Mouse (Mus musculus) midbrain, embryonic 13.5 days (tissue): ENCODE data around the gene Dazl. TPM values are rescaled to one million over a fixed set of nuclear protein-coding genes. Genes with fewer than 3 reads are reported as not detected.

Experiments
- ATAC-seq: fragments of 200-750 bp; cut with Nextera tagmentation; 2 replicates; pipeline ENCODE4 v1.8.0; 2017; ENCODE audit warnings: mild to moderate bottlenecking, moderate TSS enrichment, moderate library complexity
- H3K27ac ChIP-seq: fragments of 300-500 bp; sonication (generic); 2 replicates; pipeline ENCODE4 v1.5.1; 2015; ENCODE audit warnings: inconsistent platforms, mild to moderate bottlenecking, moderate library complexity
- H3K27me3 ChIP-seq: fragments of 300-500 bp; sonication (generic); 2 replicates; pipeline ENCODE4 v1.6.1; 2015; ENCODE audit warnings: mild to moderate bottlenecking, inconsistent platforms
- H3K36me3 ChIP-seq: fragments of 300-500 bp; sonication (generic); 2 replicates; pipeline ENCODE4 v1.6.1; 2015; ENCODE audit warnings: mild to moderate bottlenecking, inconsistent platforms
- H3K4me1 ChIP-seq: fragments of 300-500 bp; sonication (generic); replicated peaks from 2 replicates; pipeline ENCODE4 v1.6.1; 2015; ENCODE audit warnings: inconsistent platforms
- H3K4me2 ChIP-seq: fragments of 300-500 bp; sonication (generic); replicated peaks from 2 replicates; pipeline ENCODE4 v1.6.1; 2015; ENCODE audit warnings: moderate library complexity, mild to moderate bottlenecking, inconsistent platforms
- H3K4me3 ChIP-seq: fragments of 300-500 bp; sonication (generic); replicated peaks from 2 replicates; pipeline ENCODE4 v1.5.1; 2015; ENCODE audit warnings: mild to moderate bottlenecking, inconsistent platforms
- H3K9ac ChIP-seq: fragments of 300-500 bp; sonication (generic); replicated peaks from 2 replicates; pipeline ENCODE4 v1.6.1; 2015; ENCODE audit warnings: mild to moderate bottlenecking, inconsistent platforms
- H3K9me3 ChIP-seq: fragments of 300-500 bp; sonication (generic); 2 replicates; pipeline ENCODE4 v1.6.1; 2016; ENCODE audit warnings: mild to moderate bottlenecking, inconsistent platforms
- WGBS: fragments of 180-500 bp; shearing (Covaris S2); methylation state at CpG from one replicate; pipeline ENCODE4 v1.1.7; 2015; 5-methylcytosine and 5-hydroxymethylcytosine counted together
- polyA plus RNA-seq: library from polyadenylated mRNA; unstranded; fragments of >200 nt; fragmentation: Nextera tagmentation; extraction: Ambion mirVana; gene quantifications from 2 replicates; pipeline ENCODE4 v1.2.1, GENCODE M21; 2015

The Dazl gene
- polyA plus RNA-seq: 0.27 and 0.30 TPM in 2 replicates

- peak within 1 kb of the TSS; percentile 59 for H3K9ac ChIP-seq
- WGBS: 92% methylated on average over 43 of the region's 43 CpGs
Measured at GRCm38 (mm10) chr17:50293241-50293731, at the start of gene Dazl. Dazl (minus strand) TSS chr17:50293636.

GRCm38 (mm10) chr17:50341850-50342544 lies 48.6 kb upstream of the Dazl start:
- Histone ChIP-seq H3K27me3 (no peaks in the 10 kb centered on the region), H3K4me2 (no peak overlapping the region), H3K4me3 (no peak overlapping the region), H3K9ac (no peak overlapping the region), H3K9me3 (no peaks in the 10 kb centered on the region), H3K36me3 (no peaks in the 10 kb centered on the region), H3K4me1 (0 out of 2 replicates have a peak, but pooled peaks cover 13% of the 10 kb centered on the region), H3K27ac (no peak overlapping the region)
- 67% methylated on average over 11 of the region's 11 CpGs for WGBS
- peak; percentile 91 for ATAC-seq

More at GRCm38 (mm10) chr17:50293241-50293731, at the start of gene Dazl:
- peak; percentile 15 for ATAC-seq
- peak within 1 kb of the TSS; percentile 53 for H3K4me2 ChIP-seq
- H3K27ac ChIP-seq: no peak within 1 kb of the TSS
- H3K36me3 ChIP-seq: no peaks in the 10 kb centered on the region; the same call in 1 of the 2 replicates
- peak within 1 kb of the TSS; percentile 44 for H3K4me3 ChIP-seq
- no peaks in the 10 kb centered on the region for H3K27me3 ChIP-seq
- no peaks in the 10 kb centered on the region for H3K4me1 ChIP-seq
- H3K9me3 ChIP-seq: peaks cover 10% of the 10 kb centered on the region; the same call in 1 of the 2 replicates

GRCm38 (mm10) chr17:50338901-50339300 lies 45.5 kb upstream of the Dazl start:
- WGBS: 92% methylated on average over 7 of the region's 7 CpGs
- 0 out of 2 replicates have a peak, but pooled peaks cover 13% of the 10 kb centered on the region for H3K4me1 ChIP-seq
- H3K9me3 ChIP-seq: no peaks in the 10 kb centered on the region
- H3K36me3 ChIP-seq: no peaks in the 10 kb centered on the region
- no peak overlapping the region for H3K27ac ChIP-seq
- ATAC-seq: no peak
- H3K27me3 ChIP-seq: no peaks in the 10 kb centered on the region
- no peak overlapping the region for H3K4me2 ChIP-seq
- no peak overlapping the region for H3K4me3 ChIP-seq
- H3K9ac ChIP-seq: no peak overlapping the region

GRCm38 (mm10) chr17:50335776-50336175 lies 42.3 kb upstream of the Dazl start:
- H3K36me3 ChIP-seq: no peaks in the 10 kb centered on the region
- H3K4me2 ChIP-seq: no peak overlapping the region
- H3K27me3 ChIP-seq: no peaks in the 10 kb centered on the region
- H3K4me1 ChIP-seq: 0 out of 2 replicates have a peak, but pooled peaks cover 4% of the 10 kb centered on the region
- ATAC-seq: no peak
- H3K4me3 ChIP-seq: no peak overlapping the region
- no peak overlapping the region for H3K9ac ChIP-seq
- H3K9me3 ChIP-seq: no peaks in the 10 kb centered on the region
- no peak overlapping the region for H3K27ac ChIP-seq
- 84% methylated on average over 2 of the region's 2 CpGs for WGBS

- H3K9me3 ChIP-seq: no peaks in the 10 kb centered on the region
- no peaks in the 10 kb centered on the region for H3K36me3 ChIP-seq
- no peak overlapping the region for H3K4me2 ChIP-seq
- H3K27me3 ChIP-seq: no peaks in the 10 kb centered on the region
- no peak overlapping the region for H3K27ac ChIP-seq
- H3K9ac ChIP-seq: no peak overlapping the region
- 0 out of 2 replicates have a peak, but pooled peaks cover 3% of the 10 kb centered on the region for H3K4me1 ChIP-seq
- no peak for ATAC-seq
- WGBS: 86% methylated on average over 5 of the region's 5 CpGs
- no peak overlapping the region for H3K4me3 ChIP-seq
Measured at GRCm38 (mm10) chr17:50334694-50335093, 41.3 kb upstream of the Dazl start.

- H3K4me1 ChIP-seq: no peaks in the 10 kb centered on the region
- WGBS: 96% methylated on average over 7 of the region's 7 CpGs
Measured at GRCm38 (mm10) chr17:50332012-50332300, 38.5 kb upstream of the Dazl start.

GRCm38 (mm10) chr17:50331171-50332011 lies 38.0 kb upstream of the Dazl start:
- Histone ChIP-seq H3K9me3 (no peaks in the 10 kb centered on the region), H3K4me2 (no peak overlapping the region), H3K36me3 (no peaks in the 10 kb centered on the region)

More at GRCm38 (mm10) chr17:50332012-50332300, 38.5 kb upstream of the Dazl start:
- H3K27ac ChIP-seq: no peak overlapping the region
- H3K36me3 ChIP-seq: no peaks in the 10 kb centered on the region
- no peak for ATAC-seq
- no peaks in the 10 kb centered on the region for H3K27me3 ChIP-seq
- no peak overlapping the region for H3K4me3 ChIP-seq
- H3K4me2 ChIP-seq: no peak overlapping the region
- H3K9me3 ChIP-seq: no peaks in the 10 kb centered on the region
- no peak overlapping the region for H3K9ac ChIP-seq

GRCm38 (mm10) chr17:50330245-50330644 lies 36.8 kb upstream of the Dazl start:
- H3K27me3 ChIP-seq: no peaks in the 10 kb centered on the region
- no peak overlapping the region for H3K4me2 ChIP-seq
- no peaks in the 10 kb centered on the region for H3K9me3 ChIP-seq
- H3K36me3 ChIP-seq: no peaks in the 10 kb centered on the region
- H3K9ac ChIP-seq: no peak overlapping the region
- no peaks in the 10 kb centered on the region for H3K4me1 ChIP-seq
- WGBS: 94% methylated on average over 1 of the region's 1 CpGs
- no peak for ATAC-seq
- no peak overlapping the region for H3K4me3 ChIP-seq
- H3K27ac ChIP-seq: no peak overlapping the region

More at GRCm38 (mm10) chr17:50331171-50332011, 38.0 kb upstream of the Dazl start:
- 93% methylated on average over 8 of the region's 8 CpGs for WGBS
- Histone ChIP-seq H3K27me3 (no peaks in the 10 kb centered on the region), H3K4me3 (no peak overlapping the region), H3K4me1 (no peaks in the 10 kb centered on the region), H3K9ac (no peak overlapping the region), H3K27ac (no peak overlapping the region)
- no peak for ATAC-seq

- no peak overlapping the region for H3K9ac ChIP-seq
- no peak for ATAC-seq
- no peaks in the 10 kb centered on the region for H3K36me3 ChIP-seq
- 90% methylated on average over 4 of the region's 4 CpGs for WGBS
- H3K4me1 ChIP-seq: no peaks in the 10 kb centered on the region
- no peak overlapping the region for H3K4me2 ChIP-seq
- H3K4me3 ChIP-seq: no peak overlapping the region
- H3K27ac ChIP-seq: no peak overlapping the region
- no peaks in the 10 kb centered on the region for H3K9me3 ChIP-seq
- H3K27me3 ChIP-seq: no peaks in the 10 kb centered on the region
Measured at GRCm38 (mm10) chr17:50324658-50325057, 31.2 kb upstream of the Dazl start.

- H3K9me3 ChIP-seq: no peaks in the 10 kb centered on the region
- H3K4me1 ChIP-seq: no peaks in the 10 kb centered on the region
- H3K36me3 ChIP-seq: no peaks in the 10 kb centered on the region
- no peak overlapping the region for H3K4me3 ChIP-seq
- no peak overlapping the region for H3K9ac ChIP-seq
- no peak for ATAC-seq
- no peak overlapping the region for H3K4me2 ChIP-seq
- no peak overlapping the region for H3K27ac ChIP-seq
- no peaks in the 10 kb centered on the region for H3K27me3 ChIP-seq
Measured at GRCm38 (mm10) chr17:50318810-50319209, 25.4 kb upstream of the Dazl start.

GRCm38 (mm10) chr17:50316216-50317150 lies 23.0 kb upstream of the Dazl start:
- Histone ChIP-seq H3K36me3 (no peaks in the 10 kb centered on the region), H3K27me3 (no peaks in the 10 kb centered on the region), H3K4me2 (no peak overlapping the region), H3K9ac (no peak overlapping the region), H3K9me3 (no peaks in the 10 kb centered on the region), H3K27ac (no peak overlapping the region), H3K4me3 (no peak overlapping the region), H3K4me1 (no peaks in the 10 kb centered on the region)
- ATAC-seq: no peak
- WGBS: 47% methylated on average over 11 of the region's 11 CpGs
